8 mouse cellular contexts compared by ENCODE assay signal in the genomic region with DNA sequence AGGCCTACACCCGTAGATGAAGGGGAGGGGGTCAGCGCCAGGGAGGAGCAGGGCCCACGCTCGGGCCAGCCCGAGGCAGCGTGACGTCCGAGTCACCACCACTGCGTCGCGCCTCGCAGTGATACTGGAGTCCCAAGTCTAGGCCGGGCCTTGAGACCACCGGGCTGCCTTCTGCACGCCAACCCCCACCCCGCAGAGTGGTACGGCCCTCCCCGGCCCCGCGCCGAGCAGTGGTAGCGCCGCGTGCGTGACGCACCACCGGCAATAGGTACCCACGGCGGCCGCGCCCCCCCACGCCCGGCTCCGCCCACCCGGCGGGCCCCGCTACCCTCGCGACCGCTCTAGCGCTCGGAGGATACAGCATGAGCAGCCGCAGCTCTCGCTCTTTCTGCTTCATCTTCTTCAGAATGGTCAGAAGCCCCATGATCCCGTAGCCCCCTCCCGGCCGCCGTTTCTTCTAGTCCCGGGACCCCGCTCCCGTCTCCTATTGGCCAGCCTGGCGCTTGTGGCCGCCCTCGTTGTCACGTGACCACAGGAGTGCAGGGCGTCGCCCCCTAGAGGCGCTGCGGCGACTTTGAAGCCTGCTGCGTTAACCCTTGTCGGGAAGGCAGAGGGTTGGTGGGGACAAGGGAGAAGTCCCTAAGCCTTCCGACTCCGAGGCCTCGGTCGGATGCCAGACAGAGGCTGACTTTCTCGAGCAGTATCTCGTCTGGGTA. TPM values are rescaled to one million over a fixed set of nuclear protein-coding genes. Genes with fewer than 3 reads are reported as not detected.
DNase-seq lines count a peak whose midpoint lies in the region; ATAC-seq and TF ChIP-seq lines count a peak whose summit lies in the region.

TSS of gene Batf2 (plus strand) at position 306 of the 716 bp plus-strand sequence.

- peak; percentile 98 for DNase-seq in ES-CJ7 (ENCODE audit: low read depth, low spot score)
- DNase-seq in cerebellum, adult 11 months = peak; percentile 91
- peak; percentile 86 to 94 for DNase-seq in heart, postnatal 36 days
- peak; percentile 89 to 92 for DNase-seq in layer of hippocampus, adult 2 months (ENCODE audit: low spot score in 2 of 2)
- peak; percentile 99 for DNase-seq in lung, embryonic 14.5 days
- DNase-seq in thymus, adult 2 months = peak; percentile 90

- H3K27me3 ChIP-seq in forebrain, embryonic 15.5 days = no peaks in the 10 kb centered on the region
- no peaks in the 10 kb centered on the region for H3K27me3 ChIP-seq in lung, embryonic 14.5 days (ENCODE audit: insufficient read depth, low read length)
- H3K27me3 ChIP-seq in thymus, adult 2 months (ENCODE audit: control insufficient read depth, insufficient read depth, low read length) = no peaks in the 10 kb centered on the region

- TF ChIP-seq POLR2A in olfactory bulb, adult 2 months (IDR thresholded peaks at IDR 0.05; ENCODE audit: insufficient read depth, low read depth, low read length) = peak; percentile 41; the same call in 1 of the 2 replicates
- peak; percentile 25; the same call in 1 of the 2 replicates for TF ChIP-seq POLR2A in thymus, adult 2 months (IDR thresholded peaks at IDR 0.05; ENCODE audit: control insufficient read depth, extremely low read depth, insufficient read depth, low read length, poor library complexity)

- WGBS in forebrain, embryonic 15.5 days = 0% methylated on average over 66 of the region's 68 CpGs
- under 1% methylated on average over 67 of the region's 68 CpGs for WGBS in lung, embryonic 14.5 days
- 1% methylated on average over 68 of the region's 68 CpGs for WGBS in olfactory bulb, adult 2 months
- WGBS in thymus, adult 2 months = under 1% methylated on average over 68 of the region's 68 CpGs

- H3K9me3 ChIP-seq in forebrain, embryonic 15.5 days = no peaks in the 10 kb centered on the region
- no peaks in the 10 kb centered on the region for H3K9me3 ChIP-seq in lung, embryonic 14.5 days (ENCODE audit: low read depth, low read length)

- intact Hi-C loops in heart, postnatal 36 days (cut with DNase I) = loop anchor here (2.0 to 5.0 kb wide), 2 partner anchors 96 to 191 kb away; partner anchors contain the start of gene Men1

- TF ChIP-seq CTCF in layer of hippocampus, adult 2 months (conservative IDR thresholded peaks at IDR 0.05) = peak; percentile 82
- TF ChIP-seq CTCF in lung, embryonic 14.5 days (IDR thresholded peaks at IDR 0.05; ENCODE audit: low read depth) = peak; percentile 92
- peak; percentile 90 for TF ChIP-seq CTCF in olfactory bulb, adult 2 months (IDR thresholded peaks at IDR 0.05; ENCODE audit: insufficient read depth, low read depth, low read length)
- peak; percentile 83 for TF ChIP-seq CTCF in thymus, adult 2 months (IDR thresholded peaks at IDR 0.05; ENCODE audit: borderline replicate concordance, control insufficient read depth, extremely low read depth, insufficient read depth, low read length, poor library complexity)

- H3K9ac ChIP-seq in forebrain, embryonic 15.5 days (replicated peaks) = peak within 1 kb of the TSS; percentile 93
- peak within 1 kb of the TSS; percentile 83 for H3K9ac ChIP-seq in lung, embryonic 14.5 days

- H3K36me3 ChIP-seq in forebrain, embryonic 15.5 days = peaks cover 13% of the 10 kb centered on the region
- H3K36me3 ChIP-seq in lung, embryonic 14.5 days (ENCODE audit: insufficient read depth) = peaks cover 17% of the 10 kb centered on the region; the same call in 1 of the 2 replicates
- no peaks in the 10 kb centered on the region for H3K36me3 ChIP-seq in thymus, adult 2 months (ENCODE audit: control insufficient read depth, insufficient read depth, low read length)

- H3K27ac ChIP-seq in forebrain, embryonic 15.5 days (replicated peaks) = peak within 1 kb of the TSS; percentile 98
- H3K27ac ChIP-seq in layer of hippocampus, adult 2 months = peak within 1 kb of the TSS; percentile 99
- H3K27ac ChIP-seq in lung, embryonic 14.5 days (ENCODE audit: low read depth) = peak within 1 kb of the TSS; percentile 97
- H3K27ac ChIP-seq in olfactory bulb, adult 2 months (ENCODE audit: insufficient read depth, low read depth, low read length) = peak within 1 kb of the TSS; percentile 98
- H3K27ac ChIP-seq in thymus, adult 2 months (ENCODE audit: control insufficient read depth, insufficient read depth, low read length) = peak within 1 kb of the TSS; percentile 86

- peak within 1 kb of the TSS; percentile 68 for H3K4me3 ChIP-seq in forebrain, embryonic 15.5 days
- peak within 1 kb of the TSS; percentile 78 for H3K4me3 ChIP-seq in layer of hippocampus, adult 2 months
- H3K4me3 ChIP-seq in lung, embryonic 14.5 days (ENCODE audit: low read depth, low read length) = peak within 1 kb of the TSS; percentile 74
- H3K4me3 ChIP-seq in olfactory bulb, adult 2 months (ENCODE audit: insufficient read depth, low read depth, low read length) = peak within 1 kb of the TSS; percentile 73
- H3K4me3 ChIP-seq in thymus, adult 2 months (ENCODE audit: control insufficient read depth, insufficient read depth, low read length) = peak within 1 kb of the TSS; percentile 66

- H3K4me1 ChIP-seq in forebrain, embryonic 15.5 days = peaks cover 15% of the 10 kb centered on the region
- H3K4me1 ChIP-seq in lung, embryonic 14.5 days (ENCODE audit: insufficient read depth) = peaks cover 7% of the 10 kb centered on the region; the same call in 1 of the 2 replicates
- H3K4me1 ChIP-seq in olfactory bulb, adult 2 months (ENCODE audit: control insufficient read depth, insufficient read depth, low read length) = peaks cover 11% of the 10 kb centered on the region
- peaks cover 16% of the 10 kb centered on the region for H3K4me1 ChIP-seq in thymus, adult 2 months (replicated peaks; ENCODE audit: control insufficient read depth, insufficient read depth, low read length)

- peak within 1 kb of the TSS; percentile 88 for H3K4me2 ChIP-seq in forebrain, embryonic 15.5 days (replicated peaks)
- H3K4me2 ChIP-seq in lung, embryonic 14.5 days = peak within 1 kb of the TSS; percentile 82

- peak; percentile 95 for ATAC-seq in forebrain, embryonic 15.5 days (replicated peaks)
- ATAC-seq in lung, embryonic 14.5 days (ENCODE audit: insufficient read depth) = peak; percentile 93

RNA-seq across cellular contexts. Expression of gene Batf2, which starts in this region (rescaled TPM):
- polyA plus RNA-seq in forebrain, embryonic 15.5 days (2015; fragmentation: Nextera tagmentation; extraction: Ambion mirVana) = 0.13 TPM in 1 of 2 replicates, not detected in the other
- under 1 TPM; 0.69 to 0.89 TPM for total RNA-seq in heart, postnatal 36 days (2021)
- total RNA-seq in layer of hippocampus, adult 2 months (2021) = under 1 TPM in 1 of 2 experiments, not detected in 1; 0.29 TPM
- polyA plus RNA-seq in lung, embryonic 14.5 days (2014; fragmentation: Nextera tagmentation; extraction: Ambion mirVana) = 0.18 and 0.28 TPM in 2 replicates
- not detected in 2 replicates for polyA plus RNA-seq in olfactory bulb, adult 2 months (2012; ENCODE audit: insufficient read depth, insufficient read length, low replicate concordance, missing spikeins)
- polyA plus RNA-seq in thymus, adult 2 months (2012; rRNA removed) = 3.6 and 4.6 TPM in 2 replicates

Comparison
In these comparisons a context has a peak if more than half of its experiments do, and no peak if none do; other contexts are left out.
1. Peak in every context shown above with its lines: DNase-seq, ATAC-seq, H3K4me3 ChIP-seq and H3K27ac ChIP-seq.
2. Peak in ATAC-seq, H3K4me3 ChIP-seq, H3K27ac ChIP-seq, H3K9ac ChIP-seq and H3K4me2 ChIP-seq in forebrain, embryonic 15.5 days; RNA of the gene not detected or under 1 TPM.
3. Peak in DNase-seq in heart, postnatal 36 days; RNA of the gene not detected or under 1 TPM.
4. Peak in DNase-seq, H3K4me3 ChIP-seq and H3K27ac ChIP-seq in layer of hippocampus, adult 2 months; RNA of the gene not detected or under 1 TPM.
5. Peak in DNase-seq, ATAC-seq, H3K4me3 ChIP-seq, H3K27ac ChIP-seq, H3K9ac ChIP-seq and H3K4me2 ChIP-seq in lung, embryonic 14.5 days; RNA of the gene not detected or under 1 TPM.